Mouse (Mus musculus) c-Kit-negative CD71-positive TER-119-positive erythroid progenitor cells, embryonic 14.5 days (primary cell): Measurements from ENCODE around the gene Qsox2.

Source experiments
- DNase-seq: peaks from one replicate; pipeline ENCODE4 v3.0.0-alpha.2; 2013; ENCODE audit warnings: low read depth, low spot score

The Qsox2 gene

GRCm38 (mm10) chr2:26237290-26237782 is at the start of gene Qsox2:
TSS of gene Qsox2 (minus strand) at chr2:26237525.
- DNase-seq, result peak; percentile 81

DNA sequence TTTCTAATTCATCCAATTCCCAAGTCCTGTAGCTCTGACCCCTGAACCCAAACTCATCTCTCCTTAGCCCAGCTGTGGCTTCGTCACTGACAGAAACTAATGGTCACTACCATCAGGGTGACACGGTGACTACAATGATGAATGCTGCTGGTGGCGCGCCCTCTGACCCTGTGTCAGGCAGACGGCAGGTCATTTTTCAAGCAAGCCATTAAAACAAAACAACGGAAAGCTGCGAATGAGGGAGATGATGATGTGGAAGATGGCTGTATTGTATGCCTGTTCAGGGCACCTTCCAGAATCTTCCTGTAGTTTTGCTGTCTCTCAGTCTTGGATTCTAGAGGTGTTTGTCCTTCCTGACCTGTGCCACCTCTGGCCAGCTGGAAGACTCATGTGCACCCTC is 49.1 kb upstream of the Qsox2 start:
- no peak for DNase-seq

DNA sequence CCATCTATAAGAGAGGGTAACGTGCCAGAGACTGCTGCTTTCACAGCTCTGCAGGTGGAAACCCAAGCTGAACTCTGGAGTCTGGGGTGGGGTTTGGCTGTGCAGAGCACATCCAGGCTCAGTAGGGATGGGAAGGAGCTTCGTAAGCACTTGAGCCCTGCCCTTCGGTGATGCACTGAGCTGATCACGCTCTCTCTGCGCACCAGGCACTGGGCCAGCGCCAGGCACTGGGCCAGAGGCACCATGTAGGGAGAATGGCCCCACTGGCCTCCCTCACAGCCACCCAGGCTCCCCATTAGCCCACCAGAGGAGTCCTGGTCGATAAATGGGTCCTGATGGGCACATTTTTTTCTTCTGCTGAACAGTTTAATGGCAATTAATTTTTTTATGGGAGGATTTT is 48.5 kb upstream of the Qsox2 start:
- no peak for DNase-seq

GRCm38 (mm10) chr2:26280594-26280993 is 43.3 kb upstream of the Qsox2 start:
- no peak for DNase-seq

DNA sequence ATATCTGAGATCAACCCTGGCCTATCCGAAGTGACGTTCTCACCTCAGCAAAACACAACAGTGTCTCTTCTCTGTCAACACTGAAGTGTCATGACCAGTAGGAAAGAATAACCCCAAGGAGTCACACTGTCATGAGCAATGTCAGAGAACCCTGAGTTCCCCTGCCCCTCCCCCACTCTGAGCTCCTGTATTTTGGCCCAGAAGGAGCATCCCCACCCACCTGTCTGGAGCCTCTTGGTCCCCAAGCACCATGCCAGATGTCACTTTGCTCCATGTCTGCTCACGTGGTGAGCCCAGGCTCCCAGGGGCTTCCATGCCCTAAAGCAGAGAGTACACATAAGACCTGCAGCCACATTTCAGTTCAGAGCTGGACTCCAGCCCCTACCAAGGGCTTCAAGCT is 42.4 kb upstream of the Qsox2 start:
- no peak for DNase-seq

DNA sequence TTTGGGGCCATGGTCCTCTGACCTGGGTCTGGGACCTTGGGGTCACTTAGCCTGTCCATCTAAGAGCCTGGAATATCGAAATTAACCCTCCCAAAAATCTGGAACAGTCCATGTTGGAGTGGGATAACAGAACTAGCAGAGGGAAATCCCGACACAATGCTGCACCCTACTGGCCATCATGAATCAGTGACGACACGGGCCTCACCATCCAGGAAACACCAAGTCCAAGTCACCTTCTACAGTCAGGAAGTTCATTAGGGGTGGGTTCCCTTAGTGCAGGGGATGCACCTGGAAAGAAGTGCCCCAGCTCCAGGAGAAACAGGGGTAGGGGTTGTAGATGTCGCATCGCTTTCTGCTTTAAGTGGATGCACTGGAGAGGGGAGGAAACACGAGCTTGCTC is 36.3 kb upstream of the Qsox2 start:
- peak; percentile 12 for DNase-seq

- DNase-seq, result no peak
Measured at GRCm38 (mm10) chr2:26268216-26268615, 30.9 kb upstream of the Qsox2 start.

DNA sequence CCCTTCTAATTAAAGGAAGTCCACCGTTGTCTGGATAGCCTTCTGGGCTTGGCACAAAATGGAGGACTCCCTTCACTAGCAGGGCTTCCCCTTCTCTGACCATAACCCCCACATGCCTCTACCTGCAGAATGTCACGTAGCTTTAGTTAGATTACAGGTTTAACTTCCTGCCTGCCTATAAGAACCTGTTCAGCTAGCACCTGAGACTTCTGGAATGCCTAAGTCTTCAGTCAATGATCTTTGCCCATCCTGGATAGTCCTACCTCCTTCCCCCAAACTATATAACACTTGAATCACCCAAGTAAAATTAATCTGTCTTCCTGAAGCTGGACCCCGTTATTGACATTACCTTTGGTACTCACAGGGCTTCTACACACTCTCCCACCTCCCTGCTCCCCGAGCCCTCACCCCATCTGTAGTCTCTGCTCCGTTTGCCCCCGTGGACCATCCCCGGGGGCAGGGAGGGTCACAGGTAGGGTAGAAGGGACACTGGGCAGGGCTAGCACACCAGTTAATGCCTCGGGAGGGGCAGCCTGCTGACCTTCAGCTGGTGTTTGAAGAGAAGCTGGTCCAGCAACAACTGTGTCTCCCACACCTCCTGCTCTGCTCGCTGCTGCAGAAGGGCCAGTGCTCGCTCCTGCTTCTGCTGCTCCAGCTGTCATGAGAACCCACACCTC is 28.9 kb upstream of the Qsox2 start:
- DNase-seq, result no peak

DNA sequence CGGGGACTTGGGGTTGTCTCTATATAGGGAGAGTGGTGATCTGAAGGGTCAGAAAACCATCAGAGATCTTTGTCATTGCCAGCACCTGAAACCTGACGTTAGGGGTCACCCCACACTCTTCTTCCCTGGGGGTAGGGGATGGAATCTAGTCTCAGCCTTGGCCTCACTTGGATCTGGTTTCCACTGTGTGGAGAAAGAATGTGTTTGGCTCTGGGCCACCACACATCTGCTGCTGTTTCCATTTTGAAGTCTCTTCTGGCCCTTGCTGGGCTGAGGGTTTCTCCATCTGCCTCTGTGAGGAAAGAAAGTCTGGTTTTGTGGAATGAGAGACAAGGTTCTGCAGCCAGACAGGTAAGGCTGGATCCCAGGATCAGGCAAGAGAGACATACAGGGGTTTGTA is 27.8 kb upstream of the Qsox2 start:
- no peak for DNase-seq

- no peak for DNase-seq
Measured at GRCm38 (mm10) chr2:26264646-26265045, 27.3 kb upstream of the Qsox2 start.

- DNase-seq, result no peak
Measured at GRCm38 (mm10) chr2:26257315-26258096, 20.2 kb upstream of the Qsox2 start.

DNA sequence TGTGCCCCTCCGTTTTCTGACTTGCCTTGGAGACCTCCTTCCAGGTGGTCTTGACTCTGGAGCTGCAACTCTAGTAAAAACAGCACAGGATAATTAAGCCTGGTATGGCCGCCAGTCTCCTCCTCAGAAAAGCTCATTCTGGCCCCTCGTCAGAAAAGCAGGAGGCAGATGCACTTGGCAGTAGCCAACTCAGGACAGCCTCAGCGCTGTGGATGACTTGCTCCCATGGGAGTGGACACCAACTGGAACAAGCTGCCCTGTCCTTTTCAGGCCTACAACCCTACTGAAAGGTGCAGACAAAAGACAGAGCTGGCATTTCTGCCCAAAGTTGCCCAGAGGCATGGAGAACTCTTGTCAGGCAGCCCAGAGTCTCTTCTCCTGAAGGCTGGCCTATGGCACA is 17.5 kb upstream of the Qsox2 start:
- DNase-seq, result no peak

GRCm38 (mm10) chr2:26252514-26253206 is 15.3 kb upstream of the Qsox2 start:
- DNase-seq, result no peak

GRCm38 (mm10) chr2:26247531-26247930 is 10.2 kb upstream of the Qsox2 start:
- DNase-seq, result no peak

- no peak for DNase-seq
Measured at GRCm38 (mm10) chr2:26240841-26241240, 3.5 kb upstream of the Qsox2 start.

GRCm38 (mm10) chr2:26240330-26240729 is 3.0 kb upstream of the Qsox2 start:
- DNase-seq, result no peak

GRCm38 (mm10) chr2:26236681-26237289 is 540 bp downstream of the Qsox2 start:
- DNase-seq, result no peak

DNA sequence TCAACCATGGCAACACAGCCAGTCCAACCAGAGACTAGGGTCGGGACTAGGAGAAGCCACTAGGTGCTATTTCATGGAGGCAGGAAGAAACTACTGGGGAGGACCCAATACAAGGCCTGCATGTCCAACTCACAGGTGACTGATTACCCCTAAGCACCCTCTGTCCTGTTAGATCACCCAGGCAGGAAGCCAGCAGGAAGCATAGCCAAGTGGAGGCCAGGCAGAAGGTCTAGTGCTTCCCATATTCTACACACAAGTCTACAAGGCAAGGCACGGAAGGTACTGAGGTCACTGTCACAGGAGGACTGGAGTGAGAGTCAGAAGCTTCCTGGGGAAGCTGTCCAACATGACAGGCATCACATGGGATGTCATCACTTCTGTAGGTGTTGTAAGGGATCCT is 2.6 kb downstream of the Qsox2 start:
- no peak for DNase-seq

DNA sequence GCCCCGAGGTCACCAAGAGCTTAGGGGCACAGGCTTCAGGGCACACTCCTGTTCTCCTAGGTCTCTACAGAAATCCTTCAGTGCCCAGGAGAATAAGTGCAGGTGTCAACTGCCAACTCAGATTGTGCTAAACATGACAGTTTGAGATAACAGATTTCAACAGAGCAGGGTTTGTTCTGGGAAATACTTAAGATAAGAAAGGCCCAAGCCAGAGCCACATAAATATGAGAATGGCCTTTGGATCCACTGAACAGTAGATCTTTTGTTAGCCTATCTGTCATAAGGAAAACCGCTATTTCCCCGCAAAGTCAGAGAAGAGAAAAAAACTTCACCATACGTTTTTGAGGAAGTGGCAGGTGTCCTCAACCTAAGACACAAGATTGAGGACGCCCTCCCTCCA is 3.1 kb downstream of the Qsox2 start:
- DNase-seq, result no peak

DNA sequence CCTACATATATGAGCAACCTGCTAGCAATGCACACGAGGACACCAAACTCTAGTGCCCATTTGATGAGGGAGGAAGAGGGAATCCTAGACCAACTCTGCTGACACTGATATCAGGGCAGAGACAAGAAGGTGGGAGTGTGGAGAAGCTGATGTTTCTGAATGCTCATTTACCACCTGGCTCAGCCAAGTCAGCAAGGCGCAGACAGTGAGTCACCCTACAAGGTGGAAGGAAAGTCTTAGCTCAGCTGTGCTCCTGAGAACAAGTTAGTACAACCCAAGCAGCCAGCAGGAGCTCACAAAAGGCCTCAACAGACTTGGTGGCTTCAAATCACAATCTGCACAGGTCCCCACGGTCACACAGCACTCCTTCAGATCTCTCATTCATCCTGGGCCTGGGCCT is 6.0 kb downstream of the Qsox2 start:
- no peak for DNase-seq

- DNase-seq, result no peak
Measured at GRCm38 (mm10) chr2:26230253-26230652, 7.1 kb downstream of the Qsox2 start.

DNA sequence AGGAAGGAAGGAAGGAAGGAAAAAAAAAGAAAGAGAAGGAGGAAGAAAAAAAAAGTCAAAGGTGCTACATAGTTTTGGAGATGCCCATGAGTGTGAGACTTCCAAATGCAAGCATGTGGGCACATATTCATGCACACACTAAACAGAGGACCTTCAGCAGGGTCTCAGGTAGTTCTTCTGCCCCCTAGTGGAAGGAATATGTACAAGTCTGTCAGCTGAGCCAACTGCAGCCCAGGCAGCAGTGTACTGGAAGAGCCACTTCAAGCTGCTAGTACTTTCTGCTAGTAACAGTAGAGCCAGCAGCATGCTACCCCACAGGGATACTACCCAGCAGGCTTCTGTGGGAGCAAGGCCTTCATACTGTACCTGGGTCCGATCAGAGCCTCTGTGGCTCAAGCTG is 9.5 kb downstream of the Qsox2 start:
- DNase-seq, result peak; percentile 28
